Mouse (Mus musculus) inflammation-experienced regulatory T-cells (primary cell): ENCODE data around the gene Synj2. TPM values are rescaled to one million over a fixed set of nuclear protein-coding genes. Genes with fewer than 3 reads are reported as not detected.

Source experiments
- polyA plus RNA-seq, 2 experiments: library from polyadenylated mRNA; unstranded; fragments of 100-300 nt; shearing (Covaris generic); gene quantifications; one replicate each; pipeline ENCODE4 v1.2.1; 2017

Synj2 gene
- 10 to 100 TPM; 25.0 to 25.2 TPM for polyA plus RNA-seq

DNA sequence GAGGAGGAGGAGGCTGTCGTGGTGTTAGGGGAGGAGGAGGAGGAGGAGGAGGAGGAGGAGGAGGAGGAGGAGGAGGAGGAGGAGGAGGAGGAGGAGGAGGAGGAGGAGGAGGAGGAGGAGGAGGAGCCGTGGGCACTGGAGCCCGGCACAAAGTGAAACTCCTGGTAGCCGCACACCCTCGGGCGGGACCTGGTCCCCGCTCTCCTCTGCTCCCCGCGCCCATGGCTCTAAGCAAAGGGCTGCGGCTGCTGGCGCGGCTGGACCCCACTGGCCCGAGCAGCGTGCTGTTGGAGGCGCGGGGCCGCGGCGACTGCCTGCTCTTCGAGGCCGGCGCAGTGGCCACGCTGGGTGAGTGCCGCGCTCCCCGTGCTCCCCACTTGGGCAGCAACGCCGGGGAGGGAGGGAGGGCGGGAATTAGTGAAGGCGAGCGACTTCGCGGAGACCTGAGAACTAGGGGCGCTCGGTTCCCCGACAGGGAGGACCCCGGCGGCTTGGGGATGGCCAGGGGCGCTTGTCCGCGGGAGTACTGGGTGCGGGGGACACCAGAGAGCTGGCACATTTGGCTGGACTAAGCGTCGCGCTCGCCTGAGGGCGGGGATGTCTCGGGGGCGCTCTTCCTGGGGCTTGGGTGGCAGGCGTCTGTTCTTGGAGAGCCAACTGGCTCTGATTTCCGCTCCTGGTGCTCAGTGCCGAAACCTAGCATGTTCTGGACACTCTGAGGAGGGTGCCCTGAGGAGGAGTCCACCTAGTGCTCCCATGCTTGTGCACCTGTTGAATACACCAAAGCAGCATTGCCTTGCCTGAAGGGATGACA lies at the start of gene Synj2:
Synj2 (plus strand) TSS at position 51 of the 814 bp plus-strand sequence.

GRCm38 (mm10) chr17:6079287-6080122 lies 138.4 kb downstream of the Synj2 start, which contains the start of the genes Serac1 and Gtf2h5:
Gene Serac1, minus strand, starts transcription at chr17:6079741.
Gene Gtf2h5, plus strand, starts transcription at chr17:6079786.

Other genes starting within 250 kb of the Synj2 start
- 10 to 100 TPM in 1 of 2 experiments, 1 to 10 TPM in 1; 3.4 to 23.6 TPM for gene Snx9, start 100.0 kb upstream of the Synj2 start, polyA plus RNA-seq
- 1 to 10 TPM; 1.7 to 2.6 TPM for gene Serac1, start 138.5 kb downstream of the Synj2 start, polyA plus RNA-seq
- 10 to 100 TPM; 75.0 to 78.7 TPM for gene Gtf2h5, start 138.5 kb downstream of the Synj2 start, polyA plus RNA-seq
- gene Tulp4, start 165.2 kb downstream of the Synj2 start, polyA plus RNA-seq = 10 to 100 TPM; 74.2 to 76.4 TPM